Mouse (Mus musculus): ENCODE results near the gene Phc2.
"Not testable (repeated sequence)": the region's sequence is repeated elsewhere in the genome, so short reads cannot be mapped to it uniquely, and the experiment has no call there.

The Phc2 gene

DNA sequence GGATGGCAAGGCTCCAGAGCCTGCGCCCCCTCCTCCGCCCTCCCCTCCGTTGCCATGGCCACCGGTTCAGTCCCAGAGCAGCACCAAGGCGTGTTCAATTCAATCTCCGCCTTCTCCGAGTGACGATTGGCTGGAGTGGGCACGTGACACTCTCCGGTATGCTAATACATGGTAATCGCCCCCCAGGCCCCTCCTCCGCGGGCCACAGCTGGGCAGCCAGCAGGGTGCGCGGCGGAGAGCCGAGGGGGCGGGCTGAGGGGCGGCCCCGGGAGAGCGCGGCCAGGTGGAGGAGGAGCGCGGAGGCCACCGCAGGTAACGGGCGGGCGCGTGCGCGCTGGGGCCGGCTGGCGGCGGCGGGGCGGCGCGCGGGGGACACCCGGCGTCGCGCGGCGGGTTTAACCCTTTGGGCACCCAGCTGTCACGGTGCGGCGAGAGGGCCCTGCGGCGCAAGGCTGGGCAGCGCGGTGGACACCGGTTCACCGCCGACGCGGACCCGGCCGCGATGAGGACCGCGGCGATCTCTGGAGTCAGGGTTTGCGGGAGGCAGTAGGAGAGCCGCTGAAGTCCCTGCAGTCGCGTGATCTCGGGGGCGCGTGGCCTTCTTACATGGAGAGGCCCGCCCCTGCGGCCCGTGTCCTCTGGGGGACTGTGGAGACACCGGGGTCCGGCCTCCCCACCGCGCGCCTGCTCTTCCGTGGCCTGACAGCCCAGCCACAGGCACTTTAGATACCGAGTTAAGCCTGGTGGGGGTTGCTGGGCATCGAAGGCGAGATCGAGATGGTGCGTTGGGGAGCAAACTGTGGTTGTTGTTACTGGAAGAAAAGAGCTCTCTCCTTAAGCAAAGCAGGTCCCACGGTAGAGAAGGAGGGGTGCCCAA is at the start of gene Phc2:
Gene Phc2, plus strand, starts transcription at position 198 of the 877 bp plus-strand sequence.
- DNase-seq (ENCODE audit: low spot score): no peak

DNA sequence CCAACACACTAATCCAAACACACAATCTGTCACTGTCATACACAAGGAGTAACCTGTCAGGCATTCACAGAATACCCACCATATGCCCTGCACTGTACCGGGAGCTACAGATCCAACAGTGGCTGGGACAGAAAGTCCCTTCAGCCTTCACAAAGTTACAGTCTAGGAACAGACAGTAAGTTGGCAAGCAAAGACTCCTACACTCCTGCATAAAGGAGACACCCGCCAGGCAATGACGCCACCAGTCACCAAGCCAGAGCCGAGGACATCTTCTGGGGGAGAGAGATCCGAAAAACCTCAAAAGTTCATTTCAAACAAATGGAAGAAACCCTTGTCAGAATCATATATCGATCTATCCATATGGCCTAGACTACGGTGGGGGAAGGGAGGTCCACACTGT is 47.9 kb upstream of the Phc2 start:
- DNase-seq (ENCODE audit: low spot score): no peak

DNA sequence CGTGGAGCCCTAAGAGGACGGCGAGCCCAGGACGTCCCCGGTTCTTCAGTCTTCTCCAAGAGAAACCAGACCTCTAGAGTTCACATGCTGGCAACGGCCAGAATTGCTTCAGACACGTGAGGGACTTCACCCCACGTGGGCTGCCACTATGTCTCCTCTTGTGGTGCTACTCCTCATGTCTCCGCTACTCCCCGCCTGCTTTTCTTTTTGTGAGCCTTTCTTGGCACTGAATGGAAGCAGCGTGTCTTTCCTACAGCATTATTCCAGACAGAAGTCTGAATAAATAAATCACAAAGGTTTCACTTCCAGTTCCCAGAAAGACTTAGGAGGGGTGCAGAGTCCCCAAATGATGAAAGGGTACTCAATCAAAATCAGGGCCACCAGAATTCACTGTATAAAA is 46.8 kb upstream of the Phc2 start:
- DNase-seq (ENCODE audit: low spot score): no peak

DNA sequence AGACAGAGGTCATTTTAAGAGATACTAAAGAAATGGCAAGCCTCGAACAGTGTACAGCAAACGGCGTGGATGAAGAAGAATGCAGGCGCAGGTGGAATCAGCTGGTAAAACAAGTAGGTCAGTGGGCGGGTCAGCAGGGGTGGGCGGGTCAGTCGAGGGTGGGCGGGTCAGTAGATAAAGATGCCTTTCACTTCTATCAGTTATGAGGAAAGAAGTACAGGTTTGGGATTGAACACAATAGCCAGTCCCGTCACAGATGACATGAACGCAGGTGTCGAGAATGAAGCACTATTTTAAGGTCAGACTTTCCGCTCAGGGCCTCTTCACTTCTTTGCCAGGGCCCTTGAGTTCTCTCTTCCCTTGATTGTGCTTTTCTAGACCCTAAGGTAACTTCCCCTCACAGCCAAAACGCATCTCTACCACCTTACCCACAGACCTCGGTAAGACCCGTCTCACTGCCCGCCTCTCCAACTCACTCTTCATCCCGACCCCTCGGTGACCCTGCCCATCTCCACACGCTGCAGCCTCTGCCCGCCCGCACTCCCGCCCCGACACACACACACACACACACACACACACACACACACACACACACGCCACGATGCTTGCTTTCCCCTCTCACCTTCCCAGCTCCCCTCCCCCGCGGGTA is 45.1 kb upstream of the Phc2 start:
- DNase-seq (ENCODE audit: low spot score): no peak

DNA sequence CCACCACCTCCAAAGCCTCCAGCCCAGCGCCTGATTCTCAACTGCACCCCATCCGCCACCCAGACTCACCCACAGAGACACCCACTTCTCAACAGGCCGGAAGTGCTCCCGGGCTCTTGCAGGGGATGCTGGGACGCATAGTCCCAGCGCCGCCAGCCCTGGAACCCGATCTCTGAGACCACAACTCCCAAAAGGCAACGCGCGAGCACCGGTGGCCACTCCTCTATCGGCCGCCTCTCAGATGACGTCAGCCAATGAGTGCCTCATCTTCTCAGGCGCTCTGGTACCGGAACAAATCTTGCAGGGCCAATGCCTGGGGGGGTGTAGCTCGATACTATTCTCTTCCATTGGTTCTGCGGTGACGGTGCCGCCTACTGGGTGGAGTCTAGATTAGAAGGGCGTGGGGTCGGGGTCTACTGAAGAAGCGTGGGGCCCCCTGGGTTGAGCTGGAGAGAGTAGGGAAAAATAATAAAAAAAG is 44.5 kb upstream of the Phc2 start, which contains the start of gene Zscan20:
Gene Zscan20, minus strand, starts transcription at position 174 of the 478 bp plus-strand sequence.
- peak; percentile 98 for DNase-seq (ENCODE audit: low spot score)

DNA sequence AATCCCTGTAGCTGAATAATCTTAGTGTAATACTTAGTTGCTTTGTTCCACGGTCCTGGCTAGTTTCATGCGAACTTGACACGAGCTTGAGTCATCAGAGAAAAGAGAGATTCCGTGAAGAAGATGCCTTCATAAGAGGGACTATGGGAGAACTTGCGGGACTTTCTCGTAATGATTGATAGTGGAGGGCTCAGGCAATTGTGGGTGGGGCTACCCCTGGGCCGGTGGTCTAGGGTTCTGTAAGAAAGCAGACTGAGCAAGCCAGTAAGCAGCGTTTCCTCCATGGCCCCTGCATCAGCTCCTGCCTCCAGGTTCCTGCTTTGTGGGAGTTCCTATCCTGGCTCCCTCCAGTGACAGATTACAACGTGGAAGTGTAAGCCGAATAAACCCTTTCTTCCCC is 43.8 kb upstream of the Phc2 start:
- no peak for DNase-seq (ENCODE audit: low spot score)

DNA sequence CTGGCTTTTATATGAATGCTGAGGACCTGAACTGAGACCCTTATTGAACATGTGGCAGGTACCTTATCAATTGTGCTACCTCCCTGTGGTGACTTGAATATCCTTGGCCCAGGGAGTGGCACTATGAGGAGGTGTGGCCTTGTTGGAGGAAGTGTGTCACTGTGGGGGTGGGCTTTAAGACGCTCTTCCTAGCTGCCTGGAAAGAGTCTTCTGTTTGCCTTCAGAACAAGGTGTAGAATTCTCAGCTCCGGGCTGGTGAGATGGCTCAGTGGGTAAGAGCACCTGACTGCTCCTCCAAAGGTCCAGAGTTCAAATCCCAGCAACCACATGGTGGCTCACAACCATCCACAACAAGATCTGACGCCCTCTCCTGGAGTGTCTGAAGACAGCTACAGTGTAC is 42.8 kb upstream of the Phc2 start:
- not testable (repeated sequence) for DNase-seq (ENCODE audit: low spot score)

DNA sequence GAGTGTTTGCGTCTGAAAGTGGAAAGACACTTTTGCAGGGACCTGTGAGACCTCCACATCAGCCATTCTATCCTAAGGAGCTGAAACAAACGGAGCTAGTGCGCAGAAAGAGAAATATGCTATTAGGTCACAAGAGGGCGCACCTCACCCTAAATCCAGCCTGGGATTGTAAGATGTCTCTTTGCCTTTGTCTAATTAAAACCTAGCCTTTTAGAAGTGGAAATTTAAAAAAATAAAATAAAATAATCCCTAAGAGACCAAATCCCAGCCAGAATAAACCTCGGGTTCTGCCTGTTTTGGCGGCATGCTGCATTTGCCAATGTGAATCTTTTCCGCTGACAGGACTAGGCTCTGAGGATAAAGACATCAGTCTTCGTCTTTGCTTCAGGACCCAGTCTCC is 41.2 kb upstream of the Phc2 start:
- peak; percentile 61 for DNase-seq (ENCODE audit: low spot score)

DNA sequence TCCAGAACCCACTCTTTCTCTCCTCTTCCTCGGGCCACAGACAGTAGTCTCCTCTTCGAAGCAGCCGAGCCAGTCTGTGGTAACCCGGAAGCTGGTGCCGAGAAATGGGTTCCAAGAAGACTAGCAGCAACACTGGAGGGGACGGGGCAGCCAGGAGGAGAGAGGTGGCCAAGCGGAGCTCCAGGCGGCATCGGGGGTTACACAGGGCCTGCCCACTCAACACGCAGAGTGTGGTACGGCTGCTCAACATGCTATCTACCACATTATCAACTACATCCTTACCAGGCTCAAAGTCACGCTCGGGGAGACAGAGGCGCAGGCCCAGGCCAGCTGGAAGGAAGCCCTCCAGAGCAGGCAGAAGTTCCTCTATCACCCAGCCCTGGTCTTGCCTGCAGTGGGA is 38.7 kb upstream of the Phc2 start:
- no peak for DNase-seq (ENCODE audit: low spot score)

DNA sequence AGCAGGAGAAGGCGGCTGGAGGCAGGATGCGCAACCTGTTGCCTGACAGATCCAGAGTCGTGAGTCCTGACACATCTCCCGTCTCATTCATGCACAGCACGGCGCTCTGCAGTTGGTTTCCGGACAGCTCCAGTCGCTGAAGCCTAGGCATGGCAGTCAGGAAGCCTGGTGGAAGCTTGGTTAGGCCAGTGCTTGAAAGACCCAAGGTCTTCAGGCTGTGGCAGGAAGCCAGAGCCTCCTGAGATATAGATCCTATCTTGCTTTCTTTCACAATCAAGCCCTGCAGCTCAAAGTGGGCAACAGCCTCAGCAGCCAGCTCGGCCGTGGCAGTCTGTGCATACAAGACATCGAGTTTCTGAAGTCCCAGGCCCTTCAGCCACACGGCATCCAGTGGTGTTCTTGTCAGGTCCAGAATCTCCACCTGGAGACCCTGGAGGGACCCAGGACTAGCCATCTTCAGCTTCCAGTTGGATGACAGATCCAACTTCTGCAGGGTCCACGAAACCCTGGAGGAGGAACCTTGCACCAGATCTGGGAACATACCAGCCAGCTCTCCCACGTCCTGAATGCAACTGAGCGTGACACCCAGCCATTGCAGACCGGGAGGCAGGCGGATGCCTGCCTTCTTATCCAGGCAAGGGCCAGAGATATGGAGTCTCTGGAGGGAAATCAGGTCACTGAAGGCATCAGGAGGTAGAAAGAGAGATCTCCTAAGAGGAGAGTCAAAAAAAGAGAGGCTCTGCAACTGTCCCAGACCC is 37.0 kb upstream of the Phc2 start:
- no peak for DNase-seq (ENCODE audit: low spot score)

DNA sequence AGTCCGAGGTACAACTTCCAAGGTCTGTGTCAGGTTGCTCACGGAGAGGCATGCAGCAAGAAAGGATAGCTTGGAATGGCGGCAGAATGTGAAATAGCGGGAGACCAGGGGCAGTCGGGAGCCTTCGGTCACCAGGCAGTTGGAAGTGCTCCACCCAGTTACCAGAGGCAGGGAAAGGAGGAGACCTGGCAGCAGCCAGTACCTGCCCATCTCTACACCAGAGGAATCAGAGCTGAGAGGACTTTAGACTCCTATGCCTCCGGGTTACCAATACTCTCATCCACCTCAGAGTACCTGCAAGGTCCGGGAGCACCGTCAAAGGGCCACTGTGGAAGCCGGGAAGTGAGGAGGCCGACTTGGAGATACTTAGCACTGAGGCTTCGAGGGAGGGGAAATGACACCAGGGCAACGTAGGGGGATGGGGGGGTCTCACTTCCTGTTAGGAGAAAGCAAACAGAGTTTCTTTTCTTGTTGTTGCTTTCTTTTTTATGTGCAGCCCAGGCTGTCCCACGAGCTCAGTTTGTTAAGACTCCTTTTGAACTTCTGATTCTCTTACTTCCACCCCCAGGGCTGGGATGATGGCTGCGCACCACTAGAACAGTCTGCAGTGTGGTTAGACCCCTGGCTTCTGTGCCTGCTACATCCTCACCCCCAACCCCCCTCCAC is 36.1 kb upstream of the Phc2 start, which contains the start of gene Tlr12:
Gene Tlr12, minus strand, starts transcription at position 374 of the 666 bp plus-strand sequence.
- no peak for DNase-seq (ENCODE audit: low spot score)

DNA sequence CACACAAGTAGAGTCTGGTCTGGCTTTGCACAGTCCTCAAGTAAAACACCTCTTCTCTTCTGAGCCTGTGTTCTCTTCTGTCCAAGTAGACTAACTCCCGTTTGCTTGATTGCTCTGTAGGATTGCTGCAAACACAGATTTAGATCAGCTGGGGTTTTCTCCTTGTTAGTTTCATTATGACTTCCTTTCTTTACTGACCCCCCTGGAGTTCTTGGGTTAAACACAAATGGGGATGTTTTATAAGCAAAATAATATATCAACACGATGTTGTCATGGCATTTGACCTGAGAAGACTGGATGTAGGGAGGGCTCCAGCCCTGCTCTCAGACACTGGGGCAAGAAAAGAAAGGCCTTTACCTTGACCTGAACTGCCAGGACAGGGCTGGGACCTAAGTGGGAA is 35.5 kb upstream of the Phc2 start:
- no peak for DNase-seq (ENCODE audit: low spot score)

DNA sequence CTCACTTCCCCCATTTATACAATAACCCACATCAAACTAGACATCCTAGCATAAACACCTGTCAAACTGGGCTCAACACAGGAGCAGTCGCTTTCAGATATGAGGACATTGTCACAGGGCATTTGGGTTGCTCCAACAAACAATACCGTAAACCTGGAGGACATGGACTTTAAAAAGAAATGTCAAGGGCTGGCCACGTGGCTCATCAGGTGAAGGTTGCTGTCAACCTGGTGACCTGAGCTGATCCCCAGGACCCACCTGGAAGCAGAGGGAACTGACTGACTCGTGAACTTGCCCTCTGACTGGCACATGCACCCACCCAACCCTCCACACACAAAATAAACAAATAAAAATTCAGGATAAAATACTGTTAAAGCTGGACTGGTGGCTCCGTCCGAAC is 33.9 kb upstream of the Phc2 start:
- DNase-seq (ENCODE audit: low spot score): no peak

DNA sequence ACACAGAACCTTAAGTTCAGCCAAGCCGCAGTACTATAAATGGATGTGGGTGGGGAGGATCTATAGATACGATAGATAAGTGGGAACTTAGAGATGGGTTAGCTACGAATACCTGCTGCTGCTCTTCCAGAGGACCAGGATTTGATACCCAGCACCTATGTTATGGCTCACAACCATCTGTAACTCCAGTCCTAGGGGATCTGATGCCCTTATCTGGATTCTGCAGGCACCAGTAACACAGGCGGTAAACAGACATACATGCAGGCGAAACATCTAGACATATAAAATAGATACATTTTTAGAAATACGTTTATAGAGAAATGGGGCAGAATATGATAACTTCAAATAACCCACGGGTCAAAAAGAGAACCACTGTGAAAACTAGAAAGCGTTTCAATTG is 33.4 kb upstream of the Phc2 start:
- DNase-seq (ENCODE audit: low spot score): no peak

DNA sequence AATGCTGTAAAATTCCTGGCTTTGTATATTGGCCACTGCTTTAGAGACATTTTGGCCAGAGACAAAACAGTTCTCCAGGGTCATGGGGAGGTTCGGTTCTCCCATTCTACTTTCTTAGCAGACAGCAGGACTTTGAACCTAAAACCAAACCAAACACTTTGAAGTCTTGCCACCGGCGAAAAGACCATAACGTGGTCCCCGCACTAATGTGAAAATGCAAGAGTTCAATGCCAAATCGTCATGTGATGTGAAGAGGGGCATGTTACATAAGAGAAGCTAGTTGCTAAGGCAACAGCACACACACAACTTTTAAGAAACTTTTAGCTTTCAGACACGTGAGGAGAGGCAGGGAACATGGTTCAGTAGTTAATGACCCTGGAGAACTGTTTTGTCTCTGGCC is 19.1 kb upstream of the Phc2 start:
- no peak for DNase-seq (ENCODE audit: low spot score)

DNA sequence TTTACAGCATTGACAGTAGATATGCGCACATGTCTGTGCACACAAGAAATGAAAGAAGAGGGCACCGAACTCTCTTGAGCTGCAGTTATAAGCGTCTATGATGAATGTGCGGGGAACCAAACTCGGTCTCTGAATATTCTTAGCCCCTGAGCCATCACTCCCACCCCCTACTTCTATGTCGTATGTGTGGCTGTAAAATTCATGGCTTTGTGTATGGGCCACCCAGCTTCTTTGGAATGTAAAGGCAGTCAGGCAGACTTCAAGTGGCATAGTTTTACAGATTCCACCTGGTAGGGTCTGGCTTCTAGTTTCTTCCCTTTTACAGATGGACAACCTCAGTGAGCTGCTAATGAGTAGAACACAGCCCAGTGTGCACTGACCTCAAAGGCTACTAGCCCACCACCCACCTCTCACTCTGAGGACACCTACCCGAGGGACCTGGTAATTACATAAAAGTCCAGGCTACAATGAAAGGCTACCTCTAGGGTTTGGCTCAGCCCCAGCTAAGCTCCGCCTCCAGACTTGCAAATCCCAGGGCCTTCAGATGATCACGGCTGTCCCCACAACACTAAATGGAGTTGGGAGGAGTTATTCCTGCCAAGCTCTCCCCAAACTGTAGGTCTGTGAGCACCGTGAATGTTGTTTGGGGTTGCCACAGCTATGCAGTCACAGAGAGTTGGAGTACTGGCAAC is 18.5 kb upstream of the Phc2 start:
- no peak for DNase-seq (ENCODE audit: low spot score)

DNA sequence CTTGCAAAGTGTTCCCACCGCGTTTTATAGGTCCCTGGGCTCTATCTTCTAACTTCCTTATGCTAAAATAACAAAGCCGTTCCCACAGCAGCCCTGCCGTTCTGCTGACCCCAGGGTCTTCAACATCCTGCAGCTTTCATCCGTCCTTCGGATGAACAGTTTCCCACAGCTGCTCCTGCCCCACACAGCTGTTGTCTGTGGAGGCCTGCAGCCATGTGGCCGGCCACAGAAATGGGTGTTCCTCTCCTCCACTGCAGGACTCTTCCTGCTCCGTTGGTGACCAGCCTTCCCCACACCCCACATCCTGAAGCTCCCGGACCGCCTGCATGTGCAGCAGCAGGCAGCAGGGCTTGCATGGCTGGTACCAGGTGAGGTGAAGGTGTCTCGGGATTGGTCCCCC is 17.3 kb upstream of the Phc2 start:
- no peak for DNase-seq (ENCODE audit: low spot score)

DNA sequence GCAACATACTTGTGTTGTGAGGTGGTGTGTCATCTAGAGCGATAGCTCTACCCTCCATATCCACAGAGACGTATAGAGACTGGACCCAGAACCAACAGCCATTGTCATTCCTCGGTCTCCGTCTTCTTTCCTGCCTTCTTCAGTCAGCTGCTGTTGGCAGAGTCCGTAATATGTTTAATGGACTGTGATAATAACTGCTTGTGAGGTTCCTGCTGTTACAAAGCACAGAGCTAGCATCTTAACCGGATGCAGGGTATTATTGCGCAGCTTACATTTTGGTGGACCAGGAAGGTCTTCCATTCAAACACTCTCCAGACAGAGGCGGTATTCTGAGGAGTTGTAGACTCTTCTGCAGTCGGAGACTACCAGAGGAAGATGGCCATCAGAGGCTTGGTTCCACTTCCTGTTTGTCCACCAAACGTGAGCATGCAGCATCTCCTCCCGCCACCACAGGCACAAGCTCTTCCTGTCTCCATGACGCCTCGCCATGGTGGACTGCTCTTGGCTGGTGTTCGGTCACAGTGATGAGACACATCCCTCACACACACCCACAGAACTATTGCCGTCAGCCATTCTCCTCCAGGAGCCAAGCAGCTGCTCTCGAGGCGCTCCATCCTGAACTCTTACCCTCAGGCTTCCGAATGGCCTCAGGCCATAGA is 16.1 kb upstream of the Phc2 start:
- no peak for DNase-seq (ENCODE audit: low spot score)

DNA sequence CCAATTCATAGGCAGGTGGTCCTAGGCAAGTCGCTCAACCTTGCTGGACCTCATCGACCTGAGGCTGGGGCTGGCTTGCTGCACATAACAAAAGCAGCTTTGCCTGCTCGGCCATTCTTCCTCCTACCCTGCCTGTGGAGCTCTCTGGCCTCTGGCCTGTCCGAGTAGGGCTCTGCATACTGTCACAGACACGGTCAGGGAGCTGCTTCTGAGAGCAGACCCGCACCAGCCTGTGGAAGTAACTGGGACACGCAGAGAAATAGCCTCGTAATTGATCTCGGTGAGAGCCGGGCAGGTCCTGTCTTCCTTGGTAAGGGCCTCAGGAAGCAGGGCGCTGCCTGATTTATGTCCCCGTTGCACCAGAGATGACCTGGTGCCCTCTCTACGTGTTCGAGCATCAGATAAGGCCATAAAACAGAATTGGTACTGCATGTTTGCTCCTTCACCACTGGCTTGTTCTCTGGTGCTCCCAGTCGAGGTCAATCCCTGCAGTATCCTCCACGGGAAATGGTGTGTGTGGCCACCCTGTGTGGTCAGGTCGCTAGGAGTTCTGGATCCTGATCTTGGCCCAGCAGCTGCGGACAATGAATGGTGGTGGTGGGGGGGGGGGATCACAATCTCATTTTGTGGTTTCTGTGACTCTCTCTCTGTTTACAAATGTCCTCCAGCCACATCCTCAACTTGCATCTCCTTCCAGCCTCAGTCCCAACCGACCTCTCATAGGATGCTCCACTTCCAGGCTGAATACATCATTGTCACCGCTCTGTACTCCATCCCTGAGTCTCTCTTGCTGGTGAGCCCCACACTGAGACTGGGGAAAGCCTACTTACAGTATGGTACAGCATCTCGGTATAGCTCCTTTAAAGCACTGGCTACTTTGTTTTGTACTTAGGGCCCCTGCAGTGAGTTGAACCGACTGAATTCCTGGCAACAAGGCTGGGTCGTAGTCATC is 12.5 kb upstream of the Phc2 start:
- DNase-seq (ENCODE audit: low spot score): no peak

DNA sequence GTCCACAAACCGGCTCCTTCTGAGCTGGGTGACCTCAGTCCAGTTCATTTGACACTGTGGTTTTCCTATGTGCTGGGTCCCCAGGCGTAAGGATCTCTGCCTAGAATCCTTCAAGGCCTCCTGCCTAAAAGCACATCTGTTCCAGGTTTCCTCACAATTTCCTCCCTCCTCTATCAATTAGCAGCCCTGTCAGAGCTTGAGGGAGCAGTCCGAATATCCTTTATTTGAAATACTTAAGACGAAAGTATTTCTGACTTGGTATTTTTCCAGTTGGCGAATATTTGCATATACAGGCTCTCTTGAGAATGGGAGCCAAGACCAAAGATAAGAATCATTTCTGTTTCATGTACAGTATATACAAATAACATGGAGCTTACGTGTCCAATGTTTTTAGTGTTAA is 8.6 kb upstream of the Phc2 start:
- DNase-seq (ENCODE audit: low spot score): no peak
